Mouse (Mus musculus): ENCODE measurements around the gene Galntl5.
"Not testable (repeated sequence)": the region's sequence is repeated elsewhere in the genome, so short reads cannot be mapped to it uniquely, and the experiment has no call there.

Galntl5 gene

DNA sequence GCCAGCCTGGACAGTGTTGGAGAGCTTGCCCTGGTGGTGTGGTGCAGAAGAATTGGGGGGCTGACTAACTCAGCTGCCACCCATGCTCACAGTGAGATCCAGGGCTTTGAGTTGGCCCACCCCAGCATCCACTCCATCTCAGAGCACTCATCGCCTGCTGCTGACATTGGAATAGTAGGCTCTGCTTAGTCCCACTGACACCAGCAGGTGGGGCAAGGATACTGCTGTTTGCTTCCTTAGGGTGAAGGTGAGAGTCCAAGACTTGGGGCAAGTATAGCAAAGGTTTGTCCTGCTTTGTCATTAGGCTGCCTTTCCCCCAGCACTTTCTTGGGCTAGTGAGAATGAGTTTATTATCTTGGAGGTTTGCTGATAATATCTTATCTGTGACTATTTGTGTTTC, 7.5 kb downstream of the Galntl5 start:
- in situ Hi-C loops (cut with MboI; ENCODE audit: low sequenced_read_pairs) = loop anchor here (10.0 kb wide), 1 partner anchor 546 kb away; no protein-coding TSS in a partner anchor

DNA sequence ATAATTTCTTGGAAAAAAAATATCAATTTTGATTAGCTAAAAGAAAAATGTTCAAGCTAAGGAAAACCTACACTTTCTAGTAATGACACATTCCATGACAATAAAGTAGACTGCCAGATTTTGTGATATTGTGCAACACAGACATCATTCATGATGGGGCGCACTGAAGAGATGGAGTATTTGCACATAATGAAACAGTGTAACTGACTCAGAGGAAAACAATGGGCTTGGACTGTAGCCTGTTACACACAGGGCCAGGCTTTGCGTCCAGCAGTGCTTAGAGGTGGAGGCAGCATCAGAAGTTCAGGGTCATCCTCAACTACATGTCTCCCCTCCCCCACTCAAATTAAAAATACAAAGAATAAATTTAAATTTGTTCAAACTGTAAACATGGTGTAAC, 9.3 kb downstream of the Galntl5 start:
- in situ Hi-C loops (cut with MboI; ENCODE audit: low sequenced_read_pairs) = no loop called here

DNA sequence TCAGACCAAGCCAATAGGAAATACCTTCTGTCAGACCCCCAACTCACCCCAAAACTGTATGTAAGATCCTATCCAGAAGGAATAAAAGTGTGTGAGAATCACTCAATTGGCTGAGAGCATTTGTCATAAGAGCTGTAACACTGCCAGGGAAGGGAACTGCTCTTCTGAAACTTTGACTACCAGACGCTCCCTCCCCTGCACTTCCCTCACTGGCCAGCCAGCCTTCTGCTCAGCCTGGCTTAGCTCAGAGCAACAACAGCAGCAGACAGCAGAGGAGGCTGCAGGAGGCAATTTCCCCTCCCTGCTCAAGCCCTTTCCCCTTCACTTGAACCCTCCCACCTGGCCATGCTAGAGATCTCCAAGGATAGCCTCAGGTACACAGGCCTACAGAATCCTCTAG, 30.6 kb downstream of the Galntl5 start:
- in situ Hi-C loops (cut with MboI; ENCODE audit: low sequenced_read_pairs) = no loop called here

DNA sequence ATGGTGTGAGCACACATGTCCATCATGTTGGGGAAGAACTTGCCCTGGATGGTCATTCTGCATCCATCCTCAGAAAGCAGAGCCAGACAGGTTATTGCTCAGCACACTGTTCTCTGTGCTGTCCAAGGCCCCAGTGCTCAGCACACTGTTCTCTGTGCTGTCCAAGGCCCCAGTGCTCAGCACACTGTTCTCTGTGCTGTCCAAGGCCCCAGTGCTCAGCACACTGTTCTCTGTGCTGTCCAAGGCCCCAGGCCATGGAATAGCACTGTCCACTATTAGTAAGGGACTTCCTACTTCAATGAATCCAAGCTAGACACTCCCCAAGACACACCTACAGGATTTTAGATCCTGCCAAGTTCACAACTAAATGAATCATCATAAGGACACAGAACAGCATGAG, 32.0 kb downstream of the Galntl5 start:
- in situ Hi-C loops (cut with MboI; ENCODE audit: low sequenced_read_pairs) = not testable (repeated sequence)

DNA sequence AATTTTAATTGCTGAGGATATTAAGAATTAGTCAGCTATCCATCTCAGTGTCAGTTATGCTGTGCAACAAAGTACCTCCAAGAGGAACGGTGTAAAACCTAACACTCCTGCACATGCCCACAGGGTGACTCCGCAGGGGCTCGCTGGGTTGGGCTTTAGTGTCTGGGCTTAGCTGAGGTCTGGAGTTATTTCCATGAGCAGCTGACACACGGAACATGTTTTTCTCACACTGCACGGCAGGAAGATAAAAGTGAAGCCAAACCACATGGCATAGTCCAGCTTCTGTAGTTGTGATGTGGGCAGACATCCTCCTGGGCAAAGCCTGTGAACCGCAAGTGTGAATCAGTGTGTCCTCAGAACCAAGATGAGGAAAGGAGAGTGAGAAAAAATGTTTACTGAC, 33.7 kb downstream of the Galntl5 start:
- in situ Hi-C loops (cut with MboI; ENCODE audit: low sequenced_read_pairs) = no loop called here

DNA sequence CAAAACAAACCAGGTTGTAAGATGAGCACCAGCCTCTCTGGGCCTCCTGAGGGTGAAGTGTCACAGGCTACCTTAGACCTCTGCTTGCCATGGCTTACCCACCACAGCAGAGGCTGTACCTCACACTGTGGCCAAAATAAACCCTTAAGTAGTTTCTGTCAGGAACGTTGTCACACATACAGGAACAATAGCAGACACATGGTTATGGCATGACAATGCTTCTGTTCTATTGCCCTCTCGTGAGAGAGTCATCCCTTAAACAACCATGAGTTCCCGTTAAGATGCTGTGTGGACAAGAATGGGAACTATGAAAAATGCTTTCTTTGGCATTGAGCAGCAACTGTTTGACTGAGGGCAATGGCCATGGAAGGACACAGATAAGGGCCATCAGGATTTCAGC, 40.3 kb downstream of the Galntl5 start, which contains the start of gene Galnt11:
Gene Galnt11, plus strand, starts transcription at position 301 of the 400 bp plus-strand sequence.
- in situ Hi-C loops (cut with MboI; ENCODE audit: low sequenced_read_pairs) = no loop called here

DNA sequence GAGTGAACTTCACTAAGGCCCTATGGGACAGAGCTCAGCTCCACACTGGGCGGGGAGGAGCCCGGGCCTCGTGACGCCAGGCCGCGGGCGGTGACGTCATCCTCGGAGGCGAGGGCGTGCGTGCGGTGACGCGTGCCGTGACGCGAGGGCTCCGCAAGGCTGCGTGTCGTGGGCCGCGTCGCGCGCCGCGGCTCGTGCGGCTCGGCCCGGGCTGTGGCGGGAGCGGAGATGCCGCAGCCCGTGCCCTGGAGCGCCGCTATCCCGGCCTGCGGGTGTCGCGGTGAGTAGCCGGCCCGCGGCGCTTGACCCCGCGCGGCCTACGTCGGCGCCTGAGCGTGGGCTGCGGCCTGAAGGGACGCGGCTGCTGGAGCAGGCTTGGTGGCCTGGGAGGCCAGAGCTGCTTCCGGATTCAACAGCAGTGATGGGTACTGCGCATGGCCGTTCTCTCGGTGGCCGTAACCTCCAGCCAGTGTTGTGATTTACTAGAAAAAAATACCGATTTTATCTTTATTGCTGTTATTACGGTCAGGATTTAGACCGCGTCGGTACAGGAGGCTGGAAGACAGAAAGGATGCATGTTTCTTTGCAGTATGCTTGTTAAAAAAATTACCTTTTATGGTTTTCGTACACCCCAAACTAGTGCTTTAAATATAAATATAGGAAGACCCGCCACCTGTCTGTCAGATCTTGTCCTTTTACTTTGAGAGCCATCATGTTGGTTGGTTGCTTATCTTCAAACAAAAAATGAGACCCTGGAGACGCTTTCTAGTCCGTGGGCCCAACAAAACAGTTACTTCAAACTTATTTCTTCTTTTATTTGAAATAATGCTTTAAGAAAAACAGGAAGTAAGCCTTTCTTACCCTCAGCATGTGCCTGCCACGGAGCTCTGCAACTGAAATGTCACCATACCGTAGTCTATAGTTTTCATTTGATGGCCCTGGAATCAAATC, 41.8 kb downstream of the Galntl5 start, which contains the start of gene E130116L18Rik:
Gene E130116L18Rik, minus strand, starts transcription at position 402 of the 951 bp plus-strand sequence.
- in situ Hi-C loops (cut with MboI; ENCODE audit: low sequenced_read_pairs) = no loop called here

DNA sequence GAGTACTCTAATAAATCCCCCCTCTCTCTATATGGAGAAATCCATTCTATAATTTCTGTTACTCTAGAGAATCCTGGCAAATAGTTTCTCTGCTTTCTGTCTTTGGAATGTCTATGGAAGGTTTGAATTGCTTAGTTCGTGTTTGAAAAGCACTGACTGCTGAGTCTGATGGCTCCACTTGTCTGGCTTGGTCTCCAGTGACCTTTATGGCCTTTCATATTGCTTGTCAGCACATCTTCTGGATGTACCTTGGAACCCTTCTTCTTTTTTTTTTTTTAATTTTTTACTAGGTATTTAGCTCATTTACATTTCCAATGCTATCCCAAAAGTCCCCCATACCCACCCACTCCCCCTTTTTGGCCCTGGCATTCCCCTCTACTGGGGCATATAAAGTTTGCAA, 43.1 kb downstream of the Galntl5 start:
- in situ Hi-C loops (cut with MboI; ENCODE audit: low sequenced_read_pairs) = not testable (repeated sequence)

DNA sequence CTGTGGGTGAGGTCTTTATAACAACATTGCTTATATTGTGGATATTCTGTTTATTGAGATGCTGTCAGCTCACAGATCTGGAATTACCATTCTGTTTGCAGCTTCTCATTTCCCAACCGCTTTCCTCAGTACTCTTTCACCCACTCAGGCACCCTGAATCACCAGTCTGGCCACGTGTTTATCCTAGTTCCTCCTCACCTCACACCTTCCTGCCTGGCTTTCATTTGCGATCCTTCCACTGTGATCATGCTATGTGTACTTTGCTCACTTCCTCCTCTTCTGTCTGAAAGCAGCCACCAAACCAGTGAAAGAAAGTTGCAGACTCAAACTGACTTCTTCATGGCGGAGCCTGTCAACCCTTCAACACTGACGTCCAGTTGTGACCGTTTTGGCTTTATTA, 61.8 kb downstream of the Galntl5 start:
- in situ Hi-C loops (cut with MboI; ENCODE audit: low sequenced_read_pairs) = no loop called here

DNA sequence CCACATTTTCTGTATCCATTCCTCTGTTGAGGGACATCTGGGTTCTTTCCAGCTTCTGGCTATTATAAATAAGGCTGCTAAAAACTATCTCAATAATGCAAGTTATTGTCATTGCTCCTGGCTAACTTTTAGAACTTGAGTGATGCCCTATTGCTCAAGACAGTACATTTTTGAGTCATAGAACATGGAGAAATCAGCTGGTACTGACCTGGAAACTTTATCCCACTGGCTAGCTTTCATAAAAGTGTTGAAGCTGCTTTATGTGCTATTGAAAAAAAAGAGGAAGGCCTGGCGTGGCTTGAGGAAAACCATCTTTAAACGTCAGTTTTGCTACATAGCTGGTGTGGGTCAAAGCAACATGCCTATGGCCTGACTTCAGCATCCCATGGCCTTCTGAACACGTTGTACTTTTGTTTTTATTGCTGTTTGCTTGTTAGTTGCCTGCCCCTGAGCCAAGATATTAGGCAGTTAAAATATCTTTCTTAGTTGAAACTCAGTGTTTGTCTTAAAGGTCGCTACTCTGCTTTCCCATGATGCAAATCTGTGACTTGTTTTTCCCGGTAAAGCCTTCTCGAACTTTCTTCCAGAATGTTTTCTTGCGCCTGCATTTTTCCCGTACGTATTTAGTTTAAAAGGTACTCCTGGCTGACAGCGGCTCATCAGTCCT, 64.7 kb downstream of the Galntl5 start:
- in situ Hi-C loops (cut with MboI; ENCODE audit: low sequenced_read_pairs) = no loop called here

DNA sequence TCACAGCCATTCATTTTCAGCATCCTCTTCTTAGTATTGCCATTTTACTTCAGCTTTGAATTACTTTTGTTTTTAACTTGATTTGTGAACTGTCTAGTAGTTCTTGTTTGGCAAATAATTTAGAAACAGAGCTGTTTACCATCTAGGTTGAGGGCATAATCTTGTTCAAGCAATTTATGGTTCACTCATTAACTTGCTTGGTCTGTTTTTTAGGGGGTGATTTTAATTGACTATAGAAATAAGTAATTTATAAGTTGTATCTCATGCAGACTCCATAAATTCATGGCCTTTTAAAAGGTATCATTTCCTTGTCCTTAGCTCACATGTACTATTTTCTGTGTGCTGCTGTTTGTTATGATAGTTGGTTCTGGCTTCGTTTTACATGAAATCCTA, 65.2 kb downstream of the Galntl5 start:
- in situ Hi-C loops (cut with MboI; ENCODE audit: low sequenced_read_pairs) = no loop called here

DNA sequence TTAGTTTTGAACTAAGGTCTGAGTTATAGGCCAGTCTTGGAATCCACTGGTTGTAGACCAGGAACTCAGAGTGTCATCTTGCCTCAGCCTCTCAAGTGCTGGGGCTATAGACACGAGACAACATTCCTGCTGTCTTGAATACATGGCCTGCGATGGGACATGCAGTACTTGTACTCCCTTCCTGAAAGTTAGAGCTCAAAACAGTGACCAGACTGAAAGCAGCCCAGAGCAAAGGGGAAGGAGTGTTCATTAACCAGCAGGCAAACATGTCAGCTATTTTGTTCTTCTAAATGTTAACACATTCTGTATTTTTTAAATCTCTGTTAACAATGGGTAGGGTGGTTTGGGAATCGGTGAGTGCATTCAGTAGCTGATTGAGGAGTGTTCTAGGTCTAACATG, 65.8 kb downstream of the Galntl5 start:
- in situ Hi-C loops (cut with MboI; ENCODE audit: low sequenced_read_pairs) = no loop called here

DNA sequence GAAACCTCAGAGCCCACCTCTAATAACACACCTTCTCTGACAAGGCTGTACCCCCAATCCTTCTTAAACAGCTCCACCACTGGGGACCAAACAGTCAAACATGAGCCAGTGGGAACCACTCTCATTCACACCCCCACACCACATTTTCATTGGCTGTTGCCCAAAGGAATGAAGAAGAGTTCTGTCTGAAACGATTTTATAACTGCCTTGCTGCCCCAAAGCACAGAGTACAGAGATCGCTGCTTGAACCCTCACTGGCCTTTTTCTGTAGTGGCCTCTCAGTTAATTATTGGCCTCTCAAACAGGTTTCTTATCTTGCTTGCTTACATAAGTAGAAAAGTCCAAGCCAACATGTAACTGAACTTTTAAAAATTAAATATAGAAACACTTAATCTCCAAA, 71.2 kb downstream of the Galntl5 start:
- in situ Hi-C loops (cut with MboI; ENCODE audit: low sequenced_read_pairs) = no loop called here

DNA sequence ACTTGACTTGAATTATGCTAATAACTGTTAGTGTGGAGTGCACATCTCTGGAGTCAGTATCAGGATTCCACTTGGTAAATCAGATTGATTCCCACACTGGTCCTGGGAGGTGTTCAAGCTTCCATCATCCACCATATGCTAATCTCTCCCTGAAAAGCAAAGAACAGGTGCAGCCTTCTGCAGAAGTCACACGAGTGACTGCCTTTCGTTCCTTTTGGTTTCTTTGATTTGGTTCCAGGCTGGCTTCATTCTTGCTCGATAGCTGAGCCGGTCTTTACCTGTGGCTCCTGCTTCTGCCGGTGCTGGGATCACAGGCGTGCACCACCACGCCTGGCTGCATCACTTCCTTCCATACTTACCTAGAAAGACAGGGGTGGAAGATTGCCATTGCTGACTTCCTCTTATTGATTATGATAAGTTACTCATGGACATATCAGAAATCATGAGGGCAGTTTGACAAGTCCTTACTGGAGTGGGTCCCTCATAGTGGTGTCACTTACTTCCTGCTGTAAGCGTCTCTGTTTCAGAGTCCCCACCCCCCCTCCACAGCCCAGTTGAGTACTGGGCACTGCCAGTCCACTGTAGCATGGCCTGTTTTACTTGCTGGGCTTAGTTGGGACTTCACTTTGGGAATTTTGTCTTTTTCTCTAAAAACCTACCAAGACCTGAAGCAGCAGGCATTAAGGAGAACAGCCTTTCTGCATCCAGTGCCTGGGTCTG, 71.7 kb downstream of the Galntl5 start:
- in situ Hi-C loops (cut with MboI; ENCODE audit: low sequenced_read_pairs) = no loop called here

DNA sequence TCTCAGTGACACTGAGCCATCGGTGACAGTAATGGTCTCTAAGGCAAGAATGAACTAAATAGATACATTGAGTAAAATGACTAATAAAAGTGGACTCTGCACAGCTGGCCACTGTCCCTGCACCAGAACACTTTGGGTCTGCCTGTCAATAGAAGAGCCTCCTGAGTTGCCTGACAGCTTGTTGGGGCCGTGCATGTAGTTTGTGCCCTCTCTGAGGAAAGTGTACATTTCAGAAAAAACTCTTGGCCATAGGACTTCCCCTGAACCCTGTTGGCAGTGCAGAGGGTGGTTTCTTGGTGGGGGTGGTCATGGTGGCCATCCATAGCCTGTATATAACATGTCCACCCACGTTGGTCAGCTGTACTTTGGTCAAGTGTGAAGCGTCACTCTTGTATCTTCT, 73.2 kb downstream of the Galntl5 start:
- in situ Hi-C loops (cut with MboI; ENCODE audit: low sequenced_read_pairs) = no loop called here

DNA sequence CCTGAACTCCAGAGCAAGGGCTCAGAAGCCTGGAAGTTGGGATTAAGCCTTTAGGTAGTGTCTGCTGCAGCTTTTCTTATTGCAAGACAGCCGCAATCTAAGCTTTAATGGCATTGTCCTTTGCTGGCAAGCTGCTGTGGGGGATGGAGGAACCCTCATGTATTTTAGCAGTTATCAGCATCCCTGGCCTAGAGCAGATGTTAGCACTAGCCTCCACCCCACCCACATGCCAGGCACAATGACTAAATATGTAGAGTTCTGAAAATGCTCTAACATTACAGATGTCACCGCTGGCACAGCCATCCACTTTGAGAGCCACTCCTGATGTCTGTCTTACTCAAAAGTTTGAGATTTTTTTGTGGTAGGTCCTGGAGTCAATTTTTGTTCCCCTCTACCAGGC, 75.4 kb downstream of the Galntl5 start:
- in situ Hi-C loops (cut with MboI; ENCODE audit: low sequenced_read_pairs) = no loop called here

DNA sequence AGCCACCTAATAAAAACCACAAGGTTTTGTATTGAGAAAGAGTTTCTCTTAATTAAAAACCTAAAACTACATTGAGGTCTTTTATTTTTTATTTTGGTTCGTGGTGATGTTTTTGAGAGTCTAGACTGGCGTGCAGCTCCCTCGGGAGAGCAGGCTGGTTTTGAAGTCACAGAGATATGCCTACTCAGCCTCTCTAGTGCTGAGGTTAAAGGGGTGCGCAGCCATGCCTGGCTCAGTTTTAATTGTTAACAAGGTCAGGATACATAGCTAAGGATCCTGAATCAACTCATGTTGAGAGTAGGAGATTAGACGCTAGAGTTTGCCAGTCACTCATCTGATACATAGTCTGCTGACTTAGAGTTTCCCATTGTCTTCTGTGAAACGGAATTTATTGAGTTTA, 80.2 kb downstream of the Galntl5 start:
- in situ Hi-C loops (cut with MboI; ENCODE audit: low sequenced_read_pairs) = no loop called here

DNA sequence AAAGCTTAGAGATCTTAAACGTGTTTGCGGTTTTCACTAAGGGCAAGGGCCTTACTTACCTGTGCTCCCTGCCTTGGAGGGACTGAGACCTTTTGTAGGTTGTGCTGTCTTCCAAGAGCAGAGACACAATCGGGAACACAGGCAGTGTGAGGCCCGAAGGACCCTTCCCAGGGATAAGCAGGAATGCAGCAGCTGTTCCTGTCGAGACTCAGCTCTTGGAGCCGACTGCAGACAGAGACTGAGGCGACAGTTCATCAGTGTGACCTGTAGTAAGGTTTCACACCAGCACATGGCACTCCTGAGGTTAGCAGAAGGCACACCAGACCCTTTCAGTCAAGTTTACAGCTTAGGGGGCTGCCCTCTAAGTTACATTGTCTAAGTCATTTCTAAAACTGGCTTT, 81.0 kb downstream of the Galntl5 start:
- in situ Hi-C loops (cut with MboI; ENCODE audit: low sequenced_read_pairs) = no loop called here

DNA sequence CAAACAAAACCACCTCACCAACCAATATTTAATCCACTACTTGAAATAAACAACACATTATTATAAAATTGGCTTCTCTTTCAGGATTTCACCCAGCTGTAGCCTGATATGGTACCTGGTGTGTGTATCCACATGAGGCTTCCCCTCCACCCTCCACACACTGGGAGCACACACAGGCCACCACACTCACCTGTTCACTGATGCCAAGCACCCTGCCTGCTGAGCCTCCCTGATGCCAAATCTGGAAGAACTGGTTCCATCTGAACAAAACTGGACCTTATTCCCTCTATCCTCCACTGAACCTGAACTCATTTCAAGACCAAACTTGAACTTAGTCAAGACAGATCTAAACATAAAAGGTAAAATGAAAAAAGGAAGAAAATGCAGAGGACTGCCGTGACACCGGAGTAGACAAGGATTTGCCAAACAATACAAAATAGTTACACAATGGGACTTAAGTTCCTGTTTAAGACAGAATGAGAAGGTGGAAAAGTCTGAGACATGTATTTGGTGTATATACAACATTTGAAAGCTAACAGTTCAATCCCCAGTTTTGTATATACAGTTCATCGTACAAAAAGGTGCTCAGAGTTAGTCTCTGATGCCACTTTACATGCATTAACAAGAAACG, 87.1 kb downstream of the Galntl5 start:
- in situ Hi-C loops (cut with MboI; ENCODE audit: low sequenced_read_pairs) = no loop called here

All from CH12F3 (cell line).